Mouse (Mus musculus) midbrain, embryonic 12.5 days (tissue): ENCODE data around the gene 1110032F04Rik. TPM values are rescaled to one million over a fixed set of nuclear protein-coding genes. Genes with fewer than 3 reads are reported as not detected.
A peak's percentile ranks its signal among the peaks of the same experiment; 100 is the strongest.
"Not testable (repeated sequence)": the region's sequence is repeated elsewhere in the genome, so short reads cannot be mapped to it uniquely, and the experiment has no call there.

Experiments
- ATAC-seq: fragments of 200-750 bp; cut with Nextera tagmentation; 2 replicates; pipeline ENCODE4 v1.8.0; 2017; ENCODE audit warnings: low read depth, moderate TSS enrichment, moderate library complexity; ENCODE audit not compliant: low FRiP score
- H3K27ac ChIP-seq: fragments of 300-500 bp; sonication (generic); replicated peaks from 2 replicates; pipeline ENCODE4 v1.5.1; 2016; ENCODE audit warnings: mild to moderate bottlenecking
- H3K27me3 ChIP-seq: fragments of 300-500 bp; sonication (generic); 2 replicates; pipeline ENCODE4 v1.6.1; 2016; ENCODE audit warnings: mild to moderate bottlenecking
- H3K36me3 ChIP-seq: fragments of 300-500 bp; sonication (generic); 2 replicates; pipeline ENCODE4 v1.6.1; 2016
- H3K4me1 ChIP-seq: fragments of 300-500 bp; sonication (generic); 2 replicates; pipeline ENCODE4 v1.6.1; 2016
- H3K4me2 ChIP-seq: fragments of 300-500 bp; sonication (generic); replicated peaks from 2 replicates; pipeline ENCODE4 v1.6.1; 2016; ENCODE audit warnings: mild to moderate bottlenecking, moderate library complexity
- H3K4me3 ChIP-seq: fragments of 300-500 bp; sonication (generic); 2 replicates; pipeline ENCODE4 v1.5.1; 2016; ENCODE audit warnings: mild to moderate bottlenecking
- H3K9ac ChIP-seq: fragments of 300-500 bp; sonication (generic); replicated peaks from 2 replicates; pipeline ENCODE4 v1.6.1; 2016; ENCODE audit warnings: mild to moderate bottlenecking, moderate library complexity
- H3K9me3 ChIP-seq: fragments of 300-500 bp; sonication (generic); 2 replicates; pipeline ENCODE4 v1.6.1; 2016; ENCODE audit warnings: mild to moderate bottlenecking
- WGBS: fragments of 180-500 bp; shearing (Covaris S2); methylation state at CpG from one replicate; pipeline ENCODE4 v1.1.7; 2016; 5-methylcytosine and 5-hydroxymethylcytosine counted together
- polyA plus RNA-seq: library from polyadenylated mRNA; unstranded; fragments of >200 nt; fragmentation: Nextera tagmentation; extraction: Ambion mirVana; gene quantifications from 2 replicates; pipeline ENCODE4 v1.2.1, GENCODE M21; 2016

1110032F04Rik gene
- polyA plus RNA-seq, 1 experiment from 2014 or later: 2.5 TPM

- H3K9ac ChIP-seq: no peak overlapping the region
- H3K9me3 ChIP-seq: no peaks in the 10 kb centered on the region
- H3K27ac ChIP-seq: no peak overlapping the region
- 86% methylated on average over 1 of the region's 1 CpGs for WGBS
- H3K4me2 ChIP-seq: no peak overlapping the region
- H3K4me1 ChIP-seq: no peaks in the 10 kb centered on the region
- no peak for ATAC-seq
- no peaks in the 10 kb centered on the region for H3K27me3 ChIP-seq
- no peak overlapping the region for H3K4me3 ChIP-seq
- H3K36me3 ChIP-seq: no peaks in the 10 kb centered on the region
These were observed 17.0 kb upstream of the 1110032F04Rik start for GRCm38 (mm10) chr3:68852414-68852813.

GRCm38 (mm10) chr3:68869691-68870567 lies 543 bp downstream of the 1110032F04Rik start:
- Histone ChIP-seq H3K27me3 (peaks cover 43% of the 10 kb centered on the region), H3K4me1 (peaks cover 20% of the 10 kb centered on the region), H3K36me3 (no peaks in the 10 kb centered on the region), H3K9ac (peak overlapping the region; percentile 71), H3K27ac (peak overlapping the region; percentile 39), H3K9me3 (no peaks in the 10 kb centered on the region), H3K4me2 (peak overlapping the region; percentile 98), H3K4me3 (peak overlapping the region; percentile 76)
- WGBS: under 1% methylated on average over 92 of the region's 96 CpGs
- ATAC-seq: peak; percentile 74

- Histone ChIP-seq H3K27ac (no peak overlapping the region), H3K4me2 (peak overlapping the region; percentile 98), H3K27me3 (peaks cover 40% of the 10 kb centered on the region), H3K36me3 (no peaks in the 10 kb centered on the region), H3K4me1 (peaks cover 20% of the 10 kb centered on the region), H3K4me3 (peak overlapping the region; percentile 76), H3K9me3 (no peaks in the 10 kb centered on the region), H3K9ac (peak overlapping the region; percentile 71; the same call in 1 of the 2 replicates)
- WGBS: 6% methylated on average over 15 of the region's 15 CpGs
- 0 out of 2 replicates have a peak, but pooled peaks have one; percentile 1 for ATAC-seq
These were observed 1.2 kb downstream of the 1110032F04Rik start for GRCm38 (mm10) chr3:68870568-68870950.

GRCm38 (mm10) chr3:68874079-68874478 lies 4.7 kb downstream of the 1110032F04Rik start:
- 91% methylated on average over 2 of the region's 2 CpGs for WGBS
- ATAC-seq: no peak
- no peaks in the 10 kb centered on the region for H3K36me3 ChIP-seq

GRCm38 (mm10) chr3:68886845-68887244 lies 17.5 kb downstream of the 1110032F04Rik start:
- Histone ChIP-seq H3K36me3 (no peaks in the 10 kb centered on the region), H3K4me2 (no peak overlapping the region), H3K4me1 (no peaks in the 10 kb centered on the region), H3K27me3 (no peaks in the 10 kb centered on the region), H3K9ac (no peak overlapping the region), H3K27ac (no peak overlapping the region), H3K9me3 (no peaks in the 10 kb centered on the region), H3K4me3 (no peak overlapping the region)
- no peak for ATAC-seq
- WGBS: 91% methylated on average over 5 of the region's 5 CpGs

More at GRCm38 (mm10) chr3:68874079-68874478, 4.7 kb downstream of the 1110032F04Rik start:
- H3K4me3 ChIP-seq: no peak overlapping the region
- H3K27ac ChIP-seq: no peak overlapping the region
- no peaks in the 10 kb centered on the region for H3K9me3 ChIP-seq
- H3K27me3 ChIP-seq: peaks cover 19% of the 10 kb centered on the region
- H3K4me2 ChIP-seq: no peak overlapping the region
- peaks cover 15% of the 10 kb centered on the region for H3K4me1 ChIP-seq
- H3K9ac ChIP-seq: no peak overlapping the region

- Histone ChIP-seq H3K4me1 (no peaks in the 10 kb centered on the region), H3K9me3 (no peaks in the 10 kb centered on the region), H3K27me3 (no peaks in the 10 kb centered on the region), H3K4me3 (no peak overlapping the region), H3K9ac (no peak overlapping the region), H3K36me3 (0 out of 2 replicates have a peak, but pooled peaks cover 3% of the 10 kb centered on the region), H3K4me2 (no peak overlapping the region), H3K27ac (no peak overlapping the region)
- WGBS: 81% methylated on average over 4 of the region's 4 CpGs
- no peak for ATAC-seq
These were observed 26.0 kb downstream of the 1110032F04Rik start for GRCm38 (mm10) chr3:68895426-68895825.

- Histone ChIP-seq H3K4me2 (no peak overlapping the region), H3K4me3 (no peak overlapping the region), H3K9ac (no peak overlapping the region), H3K36me3 (0 out of 2 replicates have a peak, but pooled peaks cover 3% of the 10 kb centered on the region), H3K27ac (no peak overlapping the region), H3K9me3 (no peaks in the 10 kb centered on the region), H3K27me3 (no peaks in the 10 kb centered on the region), H3K4me1 (no peaks in the 10 kb centered on the region)
- 87% methylated on average over 5 of the region's 5 CpGs for WGBS
- no peak for ATAC-seq
These were observed 27.8 kb downstream of the 1110032F04Rik start for GRCm38 (mm10) chr3:68897154-68897553.

- H3K27ac ChIP-seq, H3K4me1 ChIP-seq, H3K4me3 ChIP-seq, ATAC-seq, H3K4me2 ChIP-seq, H3K9me3 ChIP-seq, H3K27me3 ChIP-seq, H3K36me3 ChIP-seq, H3K9ac ChIP-seq: not testable (repeated sequence)
- 95% methylated on average over 20 of the region's 20 CpGs for WGBS
These were observed 33.2 kb downstream of the 1110032F04Rik start for GRCm38 (mm10) chr3:68902636-68903035.

- H3K4me1 ChIP-seq: no peaks in the 10 kb centered on the region
- no peak overlapping the region for H3K9ac ChIP-seq
- no peaks in the 10 kb centered on the region for H3K27me3 ChIP-seq
- 84% methylated on average over 2 of the region's 2 CpGs for WGBS
- H3K36me3 ChIP-seq: no peaks in the 10 kb centered on the region
- no peak for ATAC-seq
- no peaks in the 10 kb centered on the region for H3K9me3 ChIP-seq
- H3K27ac ChIP-seq: no peak overlapping the region
- H3K4me3 ChIP-seq: no peak overlapping the region
- H3K4me2 ChIP-seq: no peak overlapping the region
These were observed 35.8 kb downstream of the 1110032F04Rik start for GRCm38 (mm10) chr3:68904902-68905778.

- WGBS: 94% methylated on average over 4 of the region's 4 CpGs
- Histone ChIP-seq H3K27me3 (no peaks in the 10 kb centered on the region), H3K4me1 (no peaks in the 10 kb centered on the region), H3K27ac (no peak overlapping the region), H3K36me3 (no peaks in the 10 kb centered on the region), H3K4me3 (no peak overlapping the region), H3K4me2 (no peak overlapping the region), H3K9ac (no peak overlapping the region), H3K9me3 (no peaks in the 10 kb centered on the region)
- ATAC-seq: no peak
These were observed 38.1 kb downstream of the 1110032F04Rik start for GRCm38 (mm10) chr3:68907509-68907908.
